Mouse (Mus musculus) adrenal gland, postnatal 25 days (tissue): ENCODE results near the gene Xpc. TPM values are rescaled to one million over a fixed set of nuclear protein-coding genes. Genes with fewer than 3 reads are reported as not detected.
A peak's percentile ranks its signal among the peaks of the same experiment; 100 is the strongest.
"Not testable (repeated sequence)": the region's sequence is repeated elsewhere in the genome, so short reads cannot be mapped to it uniquely, and the experiment has no call there.

ENCODE experiments used
- DNase-seq: peaks from one replicate; pipeline ENCODE4 v3.0.0; 2021; ENCODE audit warnings: mixed read lengths
- total RNA-seq: library from RNA; stranded (reverse); gene quantifications from 2 replicates; pipeline ENCODE4 v1.2.3, GENCODE M21; 2021

Xpc gene
- total RNA-seq, 1 experiment from 2014 or later: 22.0 TPM

- DNase-seq: no peak
These were observed 43.4 kb downstream of the Xpc start for GRCm38 (mm10) chr6:91472319-91472718.

GRCm38 (mm10) chr6:91471427-91471826, 44.3 kb downstream of the Xpc start:
- DNase-seq: not testable (repeated sequence)

GRCm38 (mm10) chr6:91470712-91471111, 45.0 kb downstream of the Xpc start:
- DNase-seq: no peak

GRCm38 (mm10) chr6:91467106-91467505, 48.6 kb downstream of the Xpc start:
- no peak for DNase-seq

- no peak for DNase-seq
These were observed 49.9 kb downstream of the Xpc start for GRCm38 (mm10) chr6:91465756-91466155.

- DNase-seq: no peak
These were observed 56.2 kb downstream of the Xpc start for GRCm38 (mm10) chr6:91459471-91459870.

GRCm38 (mm10) chr6:91454546-91454945, 61.1 kb downstream of the Xpc start:
- DNase-seq: no peak

- no peak for DNase-seq
These were observed 63.6 kb downstream of the Xpc start for GRCm38 (mm10) chr6:91452056-91452455.

GRCm38 (mm10) chr6:91449472-91450225, 66.0 kb downstream of the Xpc start:
- no peak for DNase-seq

- no peak for DNase-seq
These were observed 70.4 kb downstream of the Xpc start for GRCm38 (mm10) chr6:91445316-91445715.

GRCm38 (mm10) chr6:91441145-91441662, 74.5 kb downstream of the Xpc start:
- DNase-seq: no peak

- DNase-seq: peak; percentile 93
These were observed 75.1 kb downstream of the Xpc start for GRCm38 (mm10) chr6:91440474-91441144.

Other genes starting within 250 kb of the Xpc start
- not detected in 2 replicates for gene Wnt7a, start 104.5 kb downstream of the Xpc start, total RNA-seq
- gene Chchd4, start 42.3 kb downstream of the Xpc start, total RNA-seq: 16.5 TPM in 2 replicates
- 34.5 and 42.4 TPM in 2 replicates for gene Tmem43, start 42.2 kb downstream of the Xpc start, total RNA-seq
- gene Lsm3, start within 50 bp of the Xpc start, total RNA-seq: 39.8 and 40.8 TPM in 2 replicates
- 598 and 906 TPM in 2 replicates for gene Slc6a6, start 168.2 kb upstream of the Xpc start, total RNA-seq